Mouse (Mus musculus): ENCODE measurements around the gene Nepro. TPM values are rescaled to one million over a fixed set of nuclear protein-coding genes. Genes with fewer than 3 reads are reported as not detected.

The Nepro gene
- polyA plus RNA-seq (2015; fragmentation: Nextera tagmentation; extraction: Ambion mirVana), result 4.3 and 4.4 TPM in 2 replicates

DNA sequence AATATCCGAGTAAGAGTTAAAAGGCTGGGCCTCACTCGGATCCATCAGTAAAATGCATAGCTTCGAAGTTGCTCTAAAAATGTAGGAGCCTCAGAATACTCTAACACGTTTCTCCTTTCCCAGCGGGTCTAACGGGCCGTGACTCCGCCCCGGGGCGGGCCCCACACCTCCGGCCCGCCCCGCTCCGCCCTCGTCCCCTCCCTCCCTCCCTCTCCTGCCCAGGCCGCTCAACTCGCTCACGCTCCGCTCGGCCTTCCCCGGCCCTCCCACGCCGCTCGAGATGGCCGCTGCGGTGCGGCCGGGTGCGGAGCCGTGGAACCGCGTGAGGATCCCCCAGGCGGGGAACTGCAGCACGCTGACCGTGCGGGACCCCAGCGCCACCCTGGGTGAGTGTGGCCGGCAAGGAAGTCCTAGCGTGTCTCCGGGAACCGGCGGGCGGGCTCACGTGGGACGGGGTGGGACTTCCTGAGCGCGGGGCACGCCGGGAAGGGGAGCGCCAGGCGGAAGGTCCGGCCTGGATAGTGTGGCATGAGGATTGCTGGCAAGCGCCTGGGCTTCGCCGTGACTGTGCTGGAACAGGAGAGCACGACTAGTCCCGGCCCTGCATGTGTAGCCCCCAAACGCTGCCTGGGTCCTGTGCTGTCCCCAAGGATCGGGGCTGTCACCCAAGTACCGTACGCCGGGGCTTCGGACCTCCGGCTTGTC, at the start of gene Nepro:
Gene Nepro, plus strand, starts transcription at position 219 of the 705 bp plus-strand sequence.
- peak within 1 kb of the TSS; percentile 60 for H3K4me3 ChIP-seq
- peaks cover 18% of the 10 kb centered on the region for H3K4me1 ChIP-seq (replicated peaks)
- peak within 1 kb of the TSS; percentile 90 for H3K27ac ChIP-seq (replicated peaks)
- H3K4me2 ChIP-seq, result peak within 1 kb of the TSS; percentile 71
- ATAC-seq (ENCODE audit: low FRiP score, low read depth), result peak; percentile 98
- H3K36me3 ChIP-seq, result 0 out of 2 replicates have a peak, but pooled peaks cover 3% of the 10 kb centered on the region
- H3K9ac ChIP-seq, result peak within 1 kb of the TSS; percentile 72
- H3K9me3 ChIP-seq, result no peaks in the 10 kb centered on the region
- WGBS, result under 1% methylated on average over 62 of the region's 64 CpGs
- no peaks in the 10 kb centered on the region for H3K27me3 ChIP-seq

- no peak overlapping the region for H3K4me3 ChIP-seq
- no peak overlapping the region for H3K27ac ChIP-seq (replicated peaks)
- peaks cover 41% of the 10 kb centered on the region for H3K4me1 ChIP-seq (replicated peaks)
- 0 out of 2 replicates have a peak, but pooled peaks cover 3% of the 10 kb centered on the region for H3K27me3 ChIP-seq
- no peaks in the 10 kb centered on the region for H3K36me3 ChIP-seq
- H3K9ac ChIP-seq, result no peak overlapping the region
- no peak overlapping the region for H3K4me2 ChIP-seq
- ATAC-seq (ENCODE audit: low FRiP score, low read depth), result no peak
- 90% methylated on average over 2 of the region's 2 CpGs for WGBS
- H3K9me3 ChIP-seq, result no peaks in the 10 kb centered on the region
Observed at GRCm38 (mm10) chr16:44676357-44676756, 47.7 kb upstream of the Nepro start.

- Histone ChIP-seq H3K36me3 (no peaks in the 10 kb centered on the region), H3K9ac (peak overlapping the region; percentile 1; the same call in 1 of the 2 replicates), H3K4me3 (0 out of 2 replicates have a peak overlapping the region, but pooled peaks have one; percentile 9), H3K27me3 (no peaks in the 10 kb centered on the region), H3K4me2 (peak overlapping the region; percentile 43), H3K4me1 (replicated peaks) (peaks cover 24% of the 10 kb centered on the region), H3K9me3 (no peaks in the 10 kb centered on the region), H3K27ac (replicated peaks) (peak overlapping the region; percentile 68; the same call in 1 of the 2 replicates)
- WGBS, result 19% methylated on average over 8 of the region's 8 CpGs
- peak; percentile 39; the same call in 1 of the 2 replicates for ATAC-seq (ENCODE audit: low FRiP score, low read depth)
Observed at GRCm38 (mm10) chr16:44679082-44679481, 45.0 kb upstream of the Nepro start.

GRCm38 (mm10) chr16:44679503-44679971, 44.6 kb upstream of the Nepro start:
- no peaks in the 10 kb centered on the region for H3K9me3 ChIP-seq
- ATAC-seq (ENCODE audit: low FRiP score, low read depth), result peak; percentile 89
- H3K27me3 ChIP-seq, result no peaks in the 10 kb centered on the region
- H3K4me1 ChIP-seq (replicated peaks), result peaks cover 24% of the 10 kb centered on the region
- 0 out of 2 replicates have a peak overlapping the region, but pooled peaks have one; percentile 9 for H3K4me3 ChIP-seq
- WGBS, result 6% methylated on average over 8 of the region's 8 CpGs
- no peaks in the 10 kb centered on the region for H3K36me3 ChIP-seq
- H3K27ac ChIP-seq (replicated peaks), result peak overlapping the region; percentile 68
- peak overlapping the region; percentile 1; the same call in 1 of the 2 replicates for H3K9ac ChIP-seq
- peak overlapping the region; percentile 43 for H3K4me2 ChIP-seq

DNA sequence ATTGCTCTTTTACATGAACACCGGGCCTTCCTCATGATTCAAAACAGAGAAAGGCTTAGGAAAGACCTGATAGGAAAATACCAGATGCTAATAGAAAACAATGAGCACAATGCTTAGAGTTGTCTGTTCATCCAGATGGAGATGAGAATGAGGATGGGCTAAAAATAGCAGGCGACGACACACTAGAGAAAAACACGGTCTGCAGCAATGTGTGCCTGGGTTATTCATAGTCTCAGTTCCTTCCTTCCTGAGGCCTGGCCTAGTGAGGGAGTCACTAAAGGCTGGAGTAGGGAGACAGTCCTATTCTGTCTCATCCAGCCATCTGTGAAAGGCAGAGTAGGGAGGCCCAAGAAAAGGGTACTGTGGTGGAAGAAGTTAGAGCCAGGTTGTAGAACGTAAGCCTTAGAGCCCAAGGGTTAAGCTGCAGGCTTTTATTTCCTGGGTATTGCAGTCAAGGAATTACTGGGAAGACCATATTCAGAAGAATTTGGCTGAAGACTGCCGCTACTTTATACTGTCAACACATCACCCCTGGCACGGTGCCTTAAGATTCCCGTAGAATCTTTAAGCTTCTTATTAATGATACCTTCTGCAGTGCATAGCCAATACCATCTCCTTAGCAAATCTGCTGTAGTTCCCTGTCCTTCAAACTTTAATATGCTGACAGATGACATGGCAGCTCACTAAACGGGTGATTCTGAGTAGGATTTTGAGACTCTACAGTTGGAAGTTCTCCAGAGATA, 43.2 kb upstream of the Nepro start:
- H3K9me3 ChIP-seq, result no peaks in the 10 kb centered on the region
- no peak overlapping the region for H3K4me3 ChIP-seq
- peak overlapping the region; percentile 68 for H3K27ac ChIP-seq (replicated peaks)
- WGBS, result 57% methylated on average over 9 of the region's 9 CpGs
- no peaks in the 10 kb centered on the region for H3K27me3 ChIP-seq
- ATAC-seq (ENCODE audit: low FRiP score, low read depth), result no peak
- H3K4me2 ChIP-seq, result no peak overlapping the region
- peaks cover 32% of the 10 kb centered on the region for H3K4me1 ChIP-seq (replicated peaks)
- no peaks in the 10 kb centered on the region for H3K36me3 ChIP-seq
- H3K9ac ChIP-seq, result no peak overlapping the region

DNA sequence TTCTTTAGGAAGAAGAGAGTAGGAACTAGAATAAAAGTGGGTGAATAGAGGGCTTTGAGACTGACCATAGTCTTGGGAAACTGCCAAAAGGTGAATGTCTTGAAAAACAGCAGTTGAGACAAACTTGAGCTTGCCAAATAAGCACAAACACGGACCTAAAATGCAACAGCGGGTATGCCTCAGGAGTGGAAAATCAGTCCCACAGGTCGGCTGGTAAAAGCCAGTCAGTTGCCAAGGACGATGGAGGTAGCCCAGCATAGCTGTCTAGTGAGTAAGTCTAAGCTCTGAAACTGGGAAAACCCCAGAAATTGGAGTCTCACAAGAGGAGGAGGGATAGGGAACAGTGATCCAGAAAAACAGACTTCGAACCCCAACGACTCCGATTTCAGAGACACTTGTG, 39.5 kb upstream of the Nepro start:
- H3K9me3 ChIP-seq, result no peaks in the 10 kb centered on the region
- no peak overlapping the region for H3K4me2 ChIP-seq
- H3K9ac ChIP-seq, result no peak overlapping the region
- H3K36me3 ChIP-seq, result no peaks in the 10 kb centered on the region
- no peaks in the 10 kb centered on the region for H3K27me3 ChIP-seq
- 63% methylated on average over 7 of the region's 7 CpGs for WGBS
- ATAC-seq (ENCODE audit: low FRiP score, low read depth), result no peak
- H3K4me3 ChIP-seq, result no peak overlapping the region
- peaks cover 42% of the 10 kb centered on the region for H3K4me1 ChIP-seq (replicated peaks)
- H3K27ac ChIP-seq (replicated peaks), result peak overlapping the region; percentile 48

GRCm38 (mm10) chr16:44685401-44685800, 38.7 kb upstream of the Nepro start:
- Histone ChIP-seq H3K27me3 (no peaks in the 10 kb centered on the region), H3K9ac (no peak overlapping the region), H3K27ac (replicated peaks) (peak overlapping the region; percentile 48; the same call in 1 of the 2 replicates), H3K4me3 (no peak overlapping the region), H3K36me3 (no peaks in the 10 kb centered on the region), H3K4me1 (replicated peaks) (peaks cover 35% of the 10 kb centered on the region), H3K4me2 (no peak overlapping the region), H3K9me3 (no peaks in the 10 kb centered on the region)
- 70% methylated on average over 7 of the region's 7 CpGs for WGBS
- ATAC-seq (ENCODE audit: low FRiP score, low read depth), result no peak

DNA sequence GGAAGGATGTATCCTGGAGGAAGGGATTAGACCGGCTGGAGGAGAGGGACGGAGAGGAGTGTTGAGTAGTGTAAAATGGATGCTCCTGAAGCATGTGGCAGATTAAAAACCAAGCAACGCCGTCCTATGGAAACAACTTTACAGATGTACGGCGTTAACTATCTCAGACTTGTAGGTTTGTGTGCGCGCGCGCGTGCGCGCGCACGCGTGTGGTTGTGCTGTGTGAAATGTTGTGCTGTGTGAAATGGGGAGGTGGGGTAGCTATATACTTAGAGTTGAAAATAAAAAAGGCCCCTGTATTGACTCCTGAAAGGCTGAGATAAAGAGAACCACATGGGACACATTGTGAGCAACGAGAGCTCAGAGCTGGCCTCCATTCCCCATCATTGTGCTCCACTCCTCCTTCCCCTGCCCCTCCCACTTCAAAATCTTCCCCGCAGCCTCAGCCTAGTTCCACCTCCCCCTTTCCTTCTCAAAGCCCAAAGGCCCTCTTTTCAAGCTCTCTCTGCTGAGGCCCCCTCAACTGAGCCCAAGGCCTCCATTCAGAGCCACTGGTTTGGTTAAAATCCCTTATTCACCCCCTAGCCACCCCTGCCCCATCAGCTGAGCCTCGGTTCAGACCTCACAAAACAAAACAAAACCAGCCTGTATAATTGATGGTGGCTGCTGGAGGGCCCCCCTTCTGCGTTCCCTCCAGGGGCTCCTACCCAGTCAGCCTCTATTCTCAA, 36.9 kb upstream of the Nepro start:
- Histone ChIP-seq H3K27ac (replicated peaks) (peak overlapping the region; percentile 67), H3K9ac (no peak overlapping the region), H3K4me1 (replicated peaks) (peaks cover 29% of the 10 kb centered on the region), H3K9me3 (no peaks in the 10 kb centered on the region), H3K27me3 (no peaks in the 10 kb centered on the region), H3K4me3 (peak overlapping the region; percentile 24), H3K36me3 (no peaks in the 10 kb centered on the region), H3K4me2 (peak overlapping the region; percentile 53)
- WGBS, result 19% methylated on average over 20 of the region's 20 CpGs
- peak; percentile 89 for ATAC-seq (ENCODE audit: low FRiP score, low read depth)

DNA sequence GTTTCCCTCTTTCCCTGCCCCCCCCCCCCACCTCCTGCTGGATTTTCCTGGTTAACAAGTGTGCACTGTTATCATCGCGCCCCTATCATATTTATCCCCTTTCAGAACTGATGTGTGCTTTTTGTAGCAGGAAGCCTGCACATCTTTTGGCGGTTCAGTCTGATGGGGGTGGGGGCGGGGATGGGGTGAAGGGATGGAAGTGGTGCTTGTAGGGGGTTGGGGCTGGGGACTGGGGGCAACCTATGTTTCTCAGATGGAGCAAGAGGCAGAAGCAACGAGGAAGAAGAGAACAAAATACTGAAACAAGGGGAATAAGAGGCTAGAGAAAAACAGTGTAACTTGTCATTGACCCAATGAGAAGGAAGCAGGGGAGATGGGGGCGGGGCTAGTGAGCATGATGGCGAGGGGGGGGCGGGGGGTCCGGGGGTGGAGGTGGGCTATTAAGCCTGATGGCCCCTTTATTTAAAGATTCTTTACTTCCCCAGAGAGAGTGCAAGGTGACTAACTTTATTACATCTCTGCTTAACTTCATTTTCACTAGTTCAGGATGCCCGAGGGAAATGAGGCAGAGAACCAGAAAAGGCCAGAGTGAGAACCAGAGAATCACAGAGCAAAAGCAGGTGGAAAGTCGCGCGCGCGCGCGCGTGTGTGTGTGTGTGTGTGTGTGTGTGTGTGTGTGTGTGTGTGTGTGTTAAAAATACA, 36.2 kb upstream of the Nepro start:
- Histone ChIP-seq H3K9me3 (no peaks in the 10 kb centered on the region), H3K9ac (no peak overlapping the region), H3K27ac (replicated peaks) (peak overlapping the region; percentile 67), H3K4me2 (peak overlapping the region; percentile 53), H3K4me3 (peak overlapping the region; percentile 24), H3K4me1 (replicated peaks) (peaks cover 29% of the 10 kb centered on the region), H3K27me3 (no peaks in the 10 kb centered on the region), H3K36me3 (no peaks in the 10 kb centered on the region)
- 4% methylated on average over 18 of the region's 18 CpGs for WGBS
- no peak; the same call in 1 of the 2 replicates for ATAC-seq (ENCODE audit: low FRiP score, low read depth)

DNA sequence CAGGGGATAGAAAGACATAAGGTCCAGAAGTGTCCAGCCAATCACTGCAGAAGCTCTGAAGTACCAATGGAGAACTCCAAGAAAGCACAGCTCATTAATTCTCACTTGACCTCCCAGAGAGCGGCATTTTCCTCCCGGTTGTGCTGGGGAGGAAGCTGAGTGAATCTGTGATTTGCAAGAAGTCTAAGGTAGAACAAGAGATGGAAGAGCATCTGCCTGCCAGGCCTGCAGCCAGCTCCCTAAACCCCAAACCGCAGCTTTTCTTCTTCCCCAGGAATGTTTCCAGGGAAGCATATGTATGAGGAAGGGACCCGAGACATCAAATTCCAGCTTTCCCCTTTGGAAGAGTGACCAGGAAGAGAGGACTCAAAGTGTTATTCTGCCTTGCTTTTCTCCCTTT, 35.6 kb upstream of the Nepro start:
- no peak for ATAC-seq (ENCODE audit: low FRiP score, low read depth)
- no peaks in the 10 kb centered on the region for H3K9me3 ChIP-seq
- 5% methylated on average over 4 of the region's 4 CpGs for WGBS
- no peak overlapping the region for H3K9ac ChIP-seq
- H3K4me3 ChIP-seq, result no peak overlapping the region
- H3K27ac ChIP-seq (replicated peaks), result peak overlapping the region; percentile 67
- H3K4me1 ChIP-seq (replicated peaks), result peaks cover 29% of the 10 kb centered on the region
- H3K36me3 ChIP-seq, result no peaks in the 10 kb centered on the region
- peak overlapping the region; percentile 53 for H3K4me2 ChIP-seq
- no peaks in the 10 kb centered on the region for H3K27me3 ChIP-seq

DNA sequence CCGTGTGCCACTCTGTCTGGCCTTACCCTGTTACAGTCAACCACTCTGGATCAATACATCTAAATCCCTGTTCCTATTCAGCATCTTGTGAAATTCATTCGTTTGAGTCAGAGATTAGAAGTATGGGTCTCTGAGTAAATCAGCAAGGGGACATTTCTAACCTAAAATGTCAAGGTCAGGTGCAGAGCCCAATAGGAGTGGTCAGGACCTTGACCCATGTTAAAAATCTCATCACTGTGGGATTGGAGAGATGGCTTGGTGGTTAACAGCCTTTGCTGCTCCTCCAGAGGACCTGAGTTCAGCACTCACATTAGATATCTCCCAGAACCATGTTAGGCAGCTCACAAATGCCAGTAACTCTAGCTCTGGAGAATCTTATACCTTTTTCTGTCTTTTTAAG, 33.6 kb upstream of the Nepro start:
- Histone ChIP-seq H3K4me1 (replicated peaks) (peaks cover 22% of the 10 kb centered on the region), H3K9ac (no peak overlapping the region), H3K4me3 (no peak overlapping the region), H3K36me3 (no peaks in the 10 kb centered on the region), H3K27me3 (no peaks in the 10 kb centered on the region), H3K27ac (replicated peaks) (no peak overlapping the region), H3K9me3 (no peaks in the 10 kb centered on the region), H3K4me2 (no peak overlapping the region)
- WGBS, result 76% methylated on average over 2 of the region's 2 CpGs
- ATAC-seq (ENCODE audit: low FRiP score, low read depth), result no peak

Data from hindbrain, embryonic 15.5 days (tissue).